Mouse (Mus musculus) lung, adult 2 months (tissue): ENCODE measurements at regions not wholly inside any gene's neighbourhood (a gene's known extent, or its start where the extent isn't known, plus 50 kb on each side); places are given as distances from the start of the nearest gene placed in this dataset.

Experiments used
- CTCF ChIP-seq: fragments of 200-500 bp; IDR thresholded peaks from 2 replicates; pipeline ENCODE4 v1.5.1; 2011; ENCODE audit warnings: mild to moderate bottlenecking, low read length, control low read depth; ENCODE audit not compliant: insufficient read depth
- POLR2A ChIP-seq: fragments of 200-500 bp; IDR thresholded peaks from 2 replicates; pipeline ENCODE4 v1.6.1; 2011; ENCODE audit warnings: low read depth, mild to moderate bottlenecking, control low read depth, low read length, borderline replicate concordance; ENCODE audit errors: extremely low read depth

DNA sequence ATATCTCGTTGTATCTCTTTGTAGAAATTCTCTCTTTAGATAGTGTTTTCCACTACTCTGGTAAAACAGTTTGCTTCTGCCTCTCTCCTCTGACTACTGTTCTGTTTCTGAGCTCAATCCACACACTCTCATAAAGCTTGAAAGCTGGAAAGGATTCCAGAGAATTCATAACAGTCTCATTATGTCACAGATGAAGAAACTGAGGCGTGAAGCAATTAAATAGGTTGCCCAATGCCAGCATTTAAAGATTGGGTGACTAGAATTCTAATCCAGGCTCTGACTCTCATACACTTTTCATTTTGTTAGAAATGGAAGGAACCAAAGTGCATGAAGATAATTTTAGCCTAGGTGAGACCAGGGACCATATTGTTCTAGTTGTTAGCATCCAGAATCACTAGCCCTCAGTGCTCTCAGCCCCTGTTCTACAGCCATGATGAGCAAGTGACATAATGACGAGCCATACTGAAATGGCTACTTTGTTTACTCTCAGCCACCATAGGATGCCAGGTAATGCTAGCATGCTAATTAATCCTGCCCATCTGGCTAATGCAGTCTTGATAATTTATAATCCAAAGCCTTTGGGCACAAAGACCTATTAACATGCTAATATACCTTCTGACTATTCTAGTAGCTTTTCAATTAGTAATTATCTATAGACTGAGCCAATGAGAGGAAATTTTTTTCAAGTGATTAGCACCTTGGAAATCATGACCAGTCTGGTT is 341.7 kb downstream of the Sec23a start:
- TF ChIP-seq CTCF (no peak), POLR2A (no peak)
